Mouse (Mus musculus) stomach, embryonic 16.5 days (tissue): ENCODE data around the gene Rnase1. TPM values are rescaled to one million over a fixed set of nuclear protein-coding genes. Genes with fewer than 3 reads are reported as not detected.
A peak's percentile ranks its signal among the peaks of the same experiment; 100 is the strongest.
"Not testable (repeated sequence)": the region's sequence is repeated elsewhere in the genome, so short reads cannot be mapped to it uniquely, and the experiment has no call there.

ENCODE experiments used
- ATAC-seq: fragments of 200-750 bp; cut with Nextera tagmentation; 2 replicates; pipeline ENCODE4 v1.8.0; 2017; ENCODE audit warnings: moderate number of reproducible peaks, moderate TSS enrichment; ENCODE audit not compliant: insufficient read depth, low FRiP score
- H3K27ac ChIP-seq: fragments of 300-500 bp; sonication (generic); 2 replicates; pipeline ENCODE4 v1.5.1; 2014; ENCODE audit warnings: low read length
- H3K27me3 ChIP-seq: fragments of 300-500 bp; sonication (generic); 2 replicates; pipeline ENCODE4 v1.6.1; 2014; ENCODE audit warnings: low read length, control low read depth, mixed read lengths; ENCODE audit not compliant: control insufficient read depth, insufficient read depth
- H3K36me3 ChIP-seq: fragments of 300-500 bp; sonication (generic); 2 replicates; pipeline ENCODE4 v1.6.1; 2014; ENCODE audit warnings: low read length; ENCODE audit not compliant: control insufficient read depth, insufficient read depth
- H3K4me1 ChIP-seq: fragments of 300-500 bp; sonication (generic); 2 replicates; pipeline ENCODE4 v1.6.1; 2014; ENCODE audit warnings: low read length, control low read depth, mixed read lengths; ENCODE audit not compliant: control insufficient read depth, insufficient read depth
- H3K4me2 ChIP-seq: fragments of 300-500 bp; sonication (generic); 2 replicates; pipeline ENCODE4 v1.6.1; 2014; ENCODE audit warnings: low read depth, low read length, mixed read lengths
- H3K4me3 ChIP-seq: fragments of 300-500 bp; sonication (generic); replicated peaks from 2 replicates; pipeline ENCODE4 v1.5.1; 2014; ENCODE audit warnings: mild to moderate bottlenecking, low read length
- H3K9ac ChIP-seq: fragments of 300-500 bp; sonication (generic); 2 replicates; pipeline ENCODE4 v1.6.1; 2014; ENCODE audit warnings: low read length
- H3K9me3 ChIP-seq: fragments of 300-500 bp; sonication (generic); replicated peaks from 2 replicates; pipeline ENCODE4 v1.6.1; 2016; ENCODE audit warnings: low read length, control low read depth; ENCODE audit not compliant: control insufficient read depth
- WGBS: fragments of 180-500 bp; shearing (Covaris S2); extraction: QIAGEN DNeasy Blood & Tissue Kit; methylation state at CpG from one replicate; pipeline ENCODE4 v1.1.7; 2014; 5-methylcytosine and 5-hydroxymethylcytosine counted together
- polyA plus RNA-seq: library from polyadenylated mRNA; unstranded; fragments of >200 nt; fragmentation: Nextera tagmentation; extraction: Ambion mirVana; gene quantifications from 2 replicates; pipeline ENCODE4 v1.2.1, GENCODE M21; 2015

Rnase1 gene
- polyA plus RNA-seq, 1 experiment from 2014 or later, result 117 TPM

GRCm38 (mm10) chr14:51104366-51104765 is 42.2 kb downstream of the Rnase1 start:
- Histone ChIP-seq H3K36me3 (peaks cover 11% of the 10 kb centered on the region; the same call in 1 of the 2 replicates), H3K4me2 (no peak overlapping the region), H3K9me3 (no peaks in the 10 kb centered on the region), H3K4me3 (no peak overlapping the region), H3K9ac (no peak overlapping the region), H3K27ac (no peak overlapping the region), H3K4me1 (no peaks in the 10 kb centered on the region), H3K27me3 (no peaks in the 10 kb centered on the region)
- 69% methylated on average over 2 of the region's 2 CpGs for WGBS
- no peak for ATAC-seq

GRCm38 (mm10) chr14:51103217-51103616 is 43.4 kb downstream of the Rnase1 start:
- no peak for ATAC-seq
- 56% methylated on average over 3 of the region's 3 CpGs for WGBS

DNA sequence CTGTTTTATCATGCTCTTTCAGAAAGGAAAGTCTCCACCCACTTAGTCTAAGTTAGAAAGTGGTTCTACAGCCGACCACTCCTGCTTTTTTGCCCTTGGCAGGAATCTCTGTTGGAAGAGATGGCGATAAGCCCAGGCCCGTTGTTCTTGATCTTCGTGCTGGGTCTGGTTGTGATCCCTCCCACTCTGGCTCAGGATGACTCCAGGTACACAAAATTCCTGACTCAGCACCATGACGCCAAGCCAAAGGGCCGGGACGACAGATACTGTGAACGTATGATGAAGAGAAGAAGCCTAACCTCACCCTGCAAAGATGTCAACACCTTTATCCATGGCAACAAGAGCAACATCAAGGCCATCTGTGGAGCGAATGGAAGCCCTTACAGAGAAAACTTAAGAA is 45.3 kb downstream of the Rnase1 start:
- Histone ChIP-seq H3K36me3 (peaks cover 11% of the 10 kb centered on the region; the same call in 1 of the 2 replicates), H3K4me2 (no peak overlapping the region), H3K27me3 (no peaks in the 10 kb centered on the region), H3K4me3 (no peak overlapping the region), H3K4me1 (no peaks in the 10 kb centered on the region), H3K9ac (no peak overlapping the region), H3K9me3 (no peaks in the 10 kb centered on the region), H3K27ac (no peak overlapping the region)
- ATAC-seq, result no peak
- WGBS, result 62% methylated on average over 9 of the region's 9 CpGs

More at GRCm38 (mm10) chr14:51103217-51103616, 43.4 kb downstream of the Rnase1 start:
- H3K4me2 ChIP-seq, result no peak overlapping the region
- H3K9me3 ChIP-seq, result no peaks in the 10 kb centered on the region
- H3K27me3 ChIP-seq, result no peaks in the 10 kb centered on the region
- H3K27ac ChIP-seq, result no peak overlapping the region
- H3K9ac ChIP-seq, result no peak overlapping the region
- H3K4me1 ChIP-seq, result no peaks in the 10 kb centered on the region
- peaks cover 11% of the 10 kb centered on the region; the same call in 1 of the 2 replicates for H3K36me3 ChIP-seq
- H3K4me3 ChIP-seq, result no peak overlapping the region

GRCm38 (mm10) chr14:51098921-51099320 is 47.7 kb downstream of the Rnase1 start:
- no peak overlapping the region for H3K4me2 ChIP-seq
- WGBS, result 92% methylated on average over 11 of the region's 11 CpGs
- ATAC-seq, result no peak

GRCm38 (mm10) chr14:51098300-51098699 is 48.3 kb downstream of the Rnase1 start:
- not testable (repeated sequence) for H3K27ac ChIP-seq, H3K4me2 ChIP-seq, H3K9ac ChIP-seq, H3K4me3 ChIP-seq, H3K36me3 ChIP-seq, H3K9me3 ChIP-seq, H3K27me3 ChIP-seq
- peaks cover 10% of the 10 kb centered on the region for H3K4me1 ChIP-seq
- 34% methylated on average over 1 of the region's 1 CpGs for WGBS
- peak; percentile 22; the same call in 1 of the 2 replicates for ATAC-seq

More at GRCm38 (mm10) chr14:51098921-51099320, 47.7 kb downstream of the Rnase1 start:
- H3K36me3 ChIP-seq, result no peaks in the 10 kb centered on the region
- peaks cover 6% of the 10 kb centered on the region for H3K4me1 ChIP-seq
- H3K9me3 ChIP-seq, result no peaks in the 10 kb centered on the region
- no peak overlapping the region for H3K4me3 ChIP-seq
- no peak overlapping the region for H3K9ac ChIP-seq
- no peak overlapping the region for H3K27ac ChIP-seq
- no peaks in the 10 kb centered on the region for H3K27me3 ChIP-seq

GRCm38 (mm10) chr14:51095736-51096524 is 50.7 kb downstream of the Rnase1 start:
- Histone ChIP-seq H3K9me3 (no peaks in the 10 kb centered on the region), H3K36me3 (no peaks in the 10 kb centered on the region), H3K27ac (peak overlapping the region; percentile 64), H3K9ac (0 out of 2 replicates have a peak overlapping the region, but pooled peaks have one; percentile 21), H3K27me3 (no peaks in the 10 kb centered on the region), H3K4me1 (peaks cover 19% of the 10 kb centered on the region), H3K4me3 (peak overlapping the region; percentile 11; the same call in 1 of the 2 replicates), H3K4me2 (peak overlapping the region; percentile 27; the same call in 1 of the 2 replicates)
- WGBS, result 27% methylated on average over 9 of the region's 9 CpGs
- peak; percentile 88 for ATAC-seq

Other genes with a start within 250 kb of the Rnase1 start
- 0.26 and 0.49 TPM in 2 replicates for gene Klhl33, start 249.3 kb downstream of the Rnase1 start, polyA plus RNA-seq
- 130 and 140 TPM in 2 replicates for gene Osgep, start 221.9 kb downstream of the Rnase1 start, polyA plus RNA-seq
- gene Apex1, start 221.8 kb downstream of the Rnase1 start, polyA plus RNA-seq, result 149 and 166 TPM in 2 replicates
- gene Pip4p1, start 215.9 kb downstream of the Rnase1 start, polyA plus RNA-seq, result 45.2 and 47.6 TPM in 2 replicates
- 74.9 and 75.2 TPM in 2 replicates for gene Pnp, start 215.7 kb downstream of the Rnase1 start, polyA plus RNA-seq
- not detected in 2 replicates for gene Gm49342, start 202.3 kb downstream of the Rnase1 start, polyA plus RNA-seq
- gene Pnp2, start 190.8 kb downstream of the Rnase1 start, polyA plus RNA-seq, result 0.69 and 1.6 TPM in 2 replicates
- 0.23 and 0.54 TPM in 2 replicates for gene Rnase10, start 139.0 kb downstream of the Rnase1 start, polyA plus RNA-seq
- not detected in 2 replicates for gene Rnase9, start 104.9 kb downstream of the Rnase1 start, polyA plus RNA-seq
- not detected in 2 replicates for gene Rnase11, start 96.6 kb downstream of the Rnase1 start, polyA plus RNA-seq
- gene Rnase12, start 89.1 kb downstream of the Rnase1 start, polyA plus RNA-seq, result 0.45 TPM in 1 of 2 replicates, not detected in the other
- not detected in 2 replicates for gene Olfr750, start 72.3 kb downstream of the Rnase1 start, polyA plus RNA-seq
- 151 and 166 TPM in 2 replicates for gene Rnase4, start 55.7 kb downstream of the Rnase1 start, polyA plus RNA-seq
- 39.4 and 41.6 TPM in 2 replicates for gene Ang, start 55.6 kb downstream of the Rnase1 start, polyA plus RNA-seq
- not detected in 2 replicates for gene Eddm3b, start 32.4 kb downstream of the Rnase1 start, polyA plus RNA-seq
- 1.9 and 2.9 TPM in 2 replicates for gene Rnase6, start 22.9 kb downstream of the Rnase1 start, polyA plus RNA-seq
- not detected in 2 replicates for gene Rnase2b, start 15.5 kb upstream of the Rnase1 start, polyA plus RNA-seq
- not detected in 2 replicates for gene Ang2, start 52.4 kb upstream of the Rnase1 start, polyA plus RNA-seq
- gene Ear14, start 56.6 kb upstream of the Rnase1 start, polyA plus RNA-seq, result not detected in 2 replicates
- gene Rnase2a, start 109.3 kb upstream of the Rnase1 start, polyA plus RNA-seq, result not detected in 2 replicates
- gene Gm7247, start 215.0 kb upstream of the Rnase1 start, polyA plus RNA-seq, result not detected in 2 replicates